Mouse (Mus musculus) MEL (cell line): ENCODE data around the gene Hace1.

Source experiments
- CHD2 ChIP-seq: IDR thresholded peaks from 2 replicates; pipeline ENCODE4 v1.6.1; 2011; ENCODE audit warnings: low read length, improper control_type of control experiment
- CTCF ChIP-seq, 3 experiments: IDR thresholded peaks in 2 of 3; conservative IDR thresholded peaks in 1 of 3; 2 replicates each; pipeline ENCODE4 v1.5.1; 2011 to 2012; ENCODE audit warnings: low read length in 3 of 3, low read depth in 2 of 3, mild to moderate bottlenecking in 2 of 3, improper control_type of control experiment in 1 of 3, inconsistent platforms in 1 of 3, mixed read lengths in 1 of 3, moderate library complexity in 1 of 3; ENCODE audit not compliant: control insufficient read depth in 1 of 3, insufficient read depth in 1 of 3, poor library complexity in 1 of 3, severe bottlenecking in 1 of 3
- EP300 ChIP-seq, 2 experiments: IDR thresholded peaks; 2 replicates each; pipeline ENCODE4 v1.6.1; 2011; ENCODE audit warnings: improper control_type of control experiment in 2 of 2, low read length in 2 of 2, low read depth in 1 of 2, mild to moderate bottlenecking in 1 of 2
- GABPA ChIP-seq: IDR thresholded peaks from 2 replicates; pipeline ENCODE4 v1.6.1; 2012; ENCODE audit warnings: low read depth, mild to moderate bottlenecking, inconsistent platforms, low read length, improper control_type of control experiment, moderate library complexity
- GATA1 ChIP-seq: IDR thresholded peaks from 2 replicates; pipeline ENCODE4 v1.6.1; 2011; ENCODE audit warnings: low read depth, low read length, improper control_type of control experiment
- NELFE ChIP-seq: IDR thresholded peaks from 2 replicates; pipeline ENCODE4 v1.6.1; 2011; ENCODE audit warnings: low read depth, low read length, improper control_type of control experiment
- POLR2AphosphoS2 ChIP-seq: IDR thresholded peaks from 2 replicates; pipeline ENCODE4 v1.6.1; 2011; ENCODE audit warnings: low read length, improper control_type of control experiment
- ZNF384 ChIP-seq: IDR thresholded peaks from 2 replicates; pipeline ENCODE4 v1.6.1; 2012; ENCODE audit warnings: low read depth, mild to moderate bottlenecking, inconsistent platforms, low read length, improper control_type of control experiment

- peak; percentile 18 to 54; a peak in 2 of 4 replicates for TF ChIP-seq EP300 (IDR thresholded peaks at IDR 0.05; ENCODE audit: low read depth in 1 of 2, low read length in 2 of 2)
- no peak for TF ChIP-seq GABPA
- TF ChIP-seq GATA1 = peak; percentile 74
- no peak for TF ChIP-seq CTCF (IDR thresholded peaks at IDR 0.05 in 2 of 3, conservative IDR thresholded peaks at IDR 0.05 in 1 of 3; ENCODE audit: control insufficient read depth in 1 of 3, insufficient read depth in 1 of 3, low read depth in 2 of 3, low read length in 3 of 3, poor library complexity in 1 of 3, severe bottlenecking in 1 of 3)
- TF ChIP-seq ZNF384 = no peak
- TF ChIP-seq NELFE = no peak
- TF ChIP-seq CHD2 = no peak
- no peak for TF ChIP-seq POLR2AphosphoS2
These were observed 33.1 kb downstream of the Hace1 start for GRCm38 (mm10) chr10:45610727-45611126.
